Mouse (Mus musculus): ENCODE results near the gene Lrrn3. TPM values are rescaled to one million over a fixed set of nuclear protein-coding genes. Genes with fewer than 3 reads are reported as not detected.

Gene Lrrn3
- total and polyA plus RNA-seq, 2 experiments from 2014 or later, result 75.0 to 77.4 TPM

- 71% methylated on average over 4 of the region's 4 CpGs for WGBS
- Histone ChIP-seq H3K27me3 (ENCODE audit: insufficient read depth, low read length) (no peaks in the 10 kb centered on the region), H3K36me3 (ENCODE audit: insufficient read depth, low read length) (no peaks in the 10 kb centered on the region), H3K4me3 (ENCODE audit: low read length) (no peak overlapping the region), H3K9me3 (ENCODE audit: low read length) (no peaks in the 10 kb centered on the region), H3K9ac (replicated peaks; ENCODE audit: low read length) (no peak overlapping the region), H3K4me2 (ENCODE audit: low read depth, low read length) (no peak overlapping the region), H3K4me1 (ENCODE audit: insufficient read depth, low read length) (no peaks in the 10 kb centered on the region), H3K27ac (no peak overlapping the region)
- no peak for DNase-seq (ENCODE audit: low spot score)
- ATAC-seq, result no peak
- no peak for TF ChIP-seq CTCF (IDR thresholded peaks at IDR 0.05; ENCODE audit: low read depth)
Observed at GRCm38 (mm10) chr12:41508610-41509009, 22.4 kb upstream of the Lrrn3 start.

GRCm38 (mm10) chr12:41500049-41500820 is 14.0 kb upstream of the Lrrn3 start:
- Histone ChIP-seq H3K27ac (no peak overlapping the region), H3K9me3 (ENCODE audit: low read length) (no peaks in the 10 kb centered on the region), H3K9ac (replicated peaks; ENCODE audit: low read length) (no peak overlapping the region), H3K4me2 (ENCODE audit: low read depth, low read length) (no peak overlapping the region), H3K4me3 (ENCODE audit: low read length) (no peak overlapping the region), H3K4me1 (ENCODE audit: insufficient read depth, low read length) (no peaks in the 10 kb centered on the region), H3K27me3 (ENCODE audit: insufficient read depth, low read length) (no peaks in the 10 kb centered on the region), H3K36me3 (ENCODE audit: insufficient read depth, low read length) (no peaks in the 10 kb centered on the region)
- 83% methylated on average over 9 of the region's 9 CpGs for WGBS
- no peak for TF ChIP-seq CTCF (IDR thresholded peaks at IDR 0.05; ENCODE audit: low read depth)
- ATAC-seq (no peak), DNase-seq (ENCODE audit: low spot score) (no peak)

GRCm38 (mm10) chr12:41494620-41495019 is 8.4 kb upstream of the Lrrn3 start:
- WGBS, result 56% methylated on average over 10 of the region's 10 CpGs
- 0 out of 2 replicates have a peak, but pooled peaks have one; percentile 45 for ATAC-seq
- no peak overlapping the region for H3K9ac ChIP-seq (replicated peaks; ENCODE audit: low read length)
- H3K4me3 ChIP-seq (ENCODE audit: low read length), result no peak overlapping the region
- no peaks in the 10 kb centered on the region for H3K27me3 ChIP-seq (ENCODE audit: insufficient read depth, low read length)
- H3K4me1 ChIP-seq (ENCODE audit: insufficient read depth, low read length), result no peaks in the 10 kb centered on the region
- H3K4me2 ChIP-seq (ENCODE audit: low read depth, low read length), result no peak overlapping the region
- no peak overlapping the region for H3K27ac ChIP-seq
- no peaks in the 10 kb centered on the region for H3K36me3 ChIP-seq (ENCODE audit: insufficient read depth, low read length)
- TF ChIP-seq CTCF (IDR thresholded peaks at IDR 0.05; ENCODE audit: low read depth), result peak; percentile 43
- no peaks in the 10 kb centered on the region for H3K9me3 ChIP-seq (ENCODE audit: low read length)
- DNase-seq (ENCODE audit: low spot score), result peak; percentile 24

GRCm38 (mm10) chr12:41487005-41487404 is 774 bp upstream of the Lrrn3 start:
- Histone ChIP-seq H3K4me2 (ENCODE audit: low read depth, low read length) (0 out of 2 replicates have a peak overlapping the region, but pooled peaks have one; percentile 18), H3K9me3 (ENCODE audit: low read length) (no peaks in the 10 kb centered on the region), H3K9ac (replicated peaks; ENCODE audit: low read length) (no peak overlapping the region), H3K36me3 (ENCODE audit: insufficient read depth, low read length) (no peaks in the 10 kb centered on the region), H3K4me1 (ENCODE audit: insufficient read depth, low read length) (no peaks in the 10 kb centered on the region), H3K27ac (no peak overlapping the region), H3K4me3 (ENCODE audit: low read length) (no peak overlapping the region), H3K27me3 (ENCODE audit: insufficient read depth, low read length) (no peaks in the 10 kb centered on the region)
- DNase-seq (ENCODE audit: low spot score) (peak; percentile 85), ATAC-seq (no peak; the same call in 1 of the 2 replicates)
- TF ChIP-seq CTCF (IDR thresholded peaks at IDR 0.05; ENCODE audit: low read depth), result peak; percentile 94
- WGBS, result 25% methylated on average over 5 of the region's 5 CpGs

GRCm38 (mm10) chr12:41485512-41486215 is 567 bp downstream of the Lrrn3 start:
- TF ChIP-seq CTCF (IDR thresholded peaks at IDR 0.05; ENCODE audit: low read depth), result no peak
- peak; percentile 94 for DNase-seq (ENCODE audit: low spot score)
- Histone ChIP-seq H3K36me3 (ENCODE audit: insufficient read depth, low read length) (no peaks in the 10 kb centered on the region), H3K27me3 (ENCODE audit: insufficient read depth, low read length) (no peaks in the 10 kb centered on the region), H3K4me2 (ENCODE audit: low read depth, low read length) (peak overlapping the region; percentile 70), H3K4me3 (ENCODE audit: low read length) (peak overlapping the region; percentile 61), H3K27ac (peak overlapping the region; percentile 90), H3K9ac (replicated peaks; ENCODE audit: low read length) (peak overlapping the region; percentile 61), H3K4me1 (ENCODE audit: insufficient read depth, low read length) (no peaks in the 10 kb centered on the region), H3K9me3 (ENCODE audit: low read length) (no peaks in the 10 kb centered on the region)
- 4% methylated on average over 12 of the region's 12 CpGs for WGBS
- ATAC-seq, result peak; percentile 95

GRCm38 (mm10) chr12:41484689-41485511 is 1.3 kb downstream of the Lrrn3 start:
- H3K4me1 ChIP-seq (ENCODE audit: insufficient read depth, low read length), result no peaks in the 10 kb centered on the region
- peak overlapping the region; percentile 90 for H3K27ac ChIP-seq
- peak overlapping the region; percentile 61 for H3K4me3 ChIP-seq (ENCODE audit: low read length)
- no peaks in the 10 kb centered on the region for H3K36me3 ChIP-seq (ENCODE audit: insufficient read depth, low read length)
- peak overlapping the region; percentile 61 for H3K9ac ChIP-seq (replicated peaks; ENCODE audit: low read length)
- DNase-seq (ENCODE audit: low spot score), result peak; percentile 71
- H3K4me2 ChIP-seq (ENCODE audit: low read depth, low read length), result peak overlapping the region; percentile 70
- no peaks in the 10 kb centered on the region for H3K27me3 ChIP-seq (ENCODE audit: insufficient read depth, low read length)
- no peak for TF ChIP-seq CTCF (IDR thresholded peaks at IDR 0.05; ENCODE audit: low read depth)
- H3K9me3 ChIP-seq (ENCODE audit: low read length), result no peaks in the 10 kb centered on the region
- 4% methylated on average over 16 of the region's 16 CpGs for WGBS
- ATAC-seq, result peak; percentile 43

Measured in hindbrain, postnatal 0 days (tissue).